Mouse (Mus musculus) frontal cortex, postnatal 25 days (tissue): Measurements from ENCODE around the gene Rapgef4.

Experiments used
- DNase-seq, 2 experiments: peaks; one replicate each; pipeline ENCODE4 v3.0.0; 2022; ENCODE audit warnings: low spot score in 2 of 2

Gene Rapgef4

GRCm38 (mm10) chr2:71980771-71981342 lies at the start of gene Rapgef4:
Rapgef4 (plus strand) TSS chr2:71981240.
- no peak for DNase-seq

- DNase-seq: no peak
Observed at GRCm38 (mm10) chr2:71934046-71934445, 47.0 kb upstream of the Rapgef4 start.

- DNase-seq: no peak
Observed at GRCm38 (mm10) chr2:71936711-71937110, 44.3 kb upstream of the Rapgef4 start.

GRCm38 (mm10) chr2:71937649-71938308 lies 43.3 kb upstream of the Rapgef4 start:
- DNase-seq: no peak

GRCm38 (mm10) chr2:71938716-71939393 lies 42.2 kb upstream of the Rapgef4 start:
- no peak for DNase-seq

GRCm38 (mm10) chr2:71941005-71941720 lies 39.9 kb upstream of the Rapgef4 start:
- no peak for DNase-seq

GRCm38 (mm10) chr2:71941721-71942087 lies 39.3 kb upstream of the Rapgef4 start:
- no peak for DNase-seq

GRCm38 (mm10) chr2:71951212-71951611 lies 29.8 kb upstream of the Rapgef4 start:
- no peak for DNase-seq

GRCm38 (mm10) chr2:71955637-71956036 lies 25.4 kb upstream of the Rapgef4 start:
- peak in 1 of 2 experiments; percentile 65 for DNase-seq

GRCm38 (mm10) chr2:71956463-71956862 lies 24.6 kb upstream of the Rapgef4 start:
- DNase-seq: no peak

GRCm38 (mm10) chr2:71957951-71958350 lies 23.1 kb upstream of the Rapgef4 start:
- no peak for DNase-seq

GRCm38 (mm10) chr2:71958393-71958792 lies 22.6 kb upstream of the Rapgef4 start:
- no peak for DNase-seq

- DNase-seq: no peak
Observed at GRCm38 (mm10) chr2:71964216-71964615, 16.8 kb upstream of the Rapgef4 start.

- DNase-seq: no peak
Observed at GRCm38 (mm10) chr2:71965476-71965875, 15.6 kb upstream of the Rapgef4 start.

- no peak for DNase-seq
Observed at GRCm38 (mm10) chr2:71966737-71967136, 14.3 kb upstream of the Rapgef4 start.

GRCm38 (mm10) chr2:71967855-71968254 lies 13.2 kb upstream of the Rapgef4 start:
- DNase-seq: no peak

GRCm38 (mm10) chr2:71973646-71974045 lies 7.4 kb upstream of the Rapgef4 start:
- DNase-seq: no peak

GRCm38 (mm10) chr2:71974143-71974846 lies 6.7 kb upstream of the Rapgef4 start:
- DNase-seq: no peak

GRCm38 (mm10) chr2:71979981-71980380 lies 1.1 kb upstream of the Rapgef4 start:
- DNase-seq: no peak

GRCm38 (mm10) chr2:71981343-71981851 lies 357 bp downstream of the Rapgef4 start:
- no peak for DNase-seq

- no peak for DNase-seq
Observed at GRCm38 (mm10) chr2:71981896-71982295, 856 bp downstream of the Rapgef4 start.
